16 mouse cellular contexts compared by ENCODE assay signal in the genomic region with DNA sequence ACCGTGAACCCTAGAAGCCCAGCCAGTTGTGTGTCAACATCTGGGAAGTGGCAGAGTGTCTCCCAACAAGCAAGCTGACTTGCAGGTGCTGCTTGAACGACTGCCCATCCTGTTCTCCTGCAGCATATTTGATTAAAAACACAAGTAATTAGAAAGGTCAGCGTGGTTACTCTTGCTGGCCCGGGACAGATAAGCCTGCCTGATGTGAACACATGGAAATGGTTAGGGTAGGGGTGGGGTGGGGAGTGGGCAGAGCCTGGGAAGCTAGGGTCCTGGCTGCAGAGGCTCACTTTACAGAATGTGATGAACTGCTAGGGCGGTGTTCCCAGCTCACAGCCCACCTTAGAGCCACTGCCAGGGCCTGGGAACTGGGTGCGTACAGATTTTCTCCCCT. TPM values are rescaled to one million over a fixed set of nuclear protein-coding genes. Genes with fewer than 3 reads are reported as not detected.
A peak's percentile ranks its signal among the peaks of the same experiment; 100 is the strongest.
DNase-seq lines count a peak whose midpoint lies in the region; ATAC-seq and TF ChIP-seq lines count a peak whose summit lies in the region.
"Had no signal": no experiment of that assay in that cellular context is flagged by ENCODE, and none has a peak within 500 bp of the region (broad histone marks: within the 10 kb centered on the region; RNA-seq: fewer than 3 reads in every experiment).

No protein-coding gene starts in this region.

- WGBS in heart, adult 2 months, result 33% methylated on average over 6 of the region's 6 CpGs
- 44% methylated on average over 6 of the region's 6 CpGs for WGBS in kidney, embryonic 15.5 days
- WGBS in spleen, adult 2 months, result 64% methylated on average over 6 of the region's 6 CpGs

- H3K27ac ChIP-seq in heart, adult 2 months, result peak overlapping the region; percentile 75
- H3K27ac ChIP-seq in kidney, embryonic 15.5 days, result peak overlapping the region; percentile 54
- H3K27ac ChIP-seq in spleen, adult 2 months (ENCODE audit: insufficient read depth, low read length), result peak overlapping the region; percentile 16
- H3K27ac ChIP-seq: intestine, embryonic 15.5 days had no signal

- no peaks in the 10 kb centered on the region for H3K27me3 ChIP-seq in heart, adult 2 months (ENCODE audit: control insufficient read depth, insufficient read depth, low read length)
- no peaks in the 10 kb centered on the region for H3K27me3 ChIP-seq in kidney, embryonic 15.5 days
- H3K27me3 ChIP-seq in spleen, adult 2 months (ENCODE audit: control insufficient read depth, insufficient read depth, low read length), result no peaks in the 10 kb centered on the region
- H3K27me3 ChIP-seq in myocyte (ENCODE audit: control insufficient read depth, insufficient read depth, insufficient read length), result no peaks in the 10 kb centered on the region
- H3K27me3 ChIP-seq: intestine, embryonic 15.5 days had no signal

- H3K9me3 ChIP-seq in kidney, embryonic 15.5 days (replicated peaks), result no peaks in the 10 kb centered on the region
- H3K9me3 ChIP-seq: intestine, embryonic 15.5 days had no signal

- no peak overlapping the region for H3K4me2 ChIP-seq in kidney, embryonic 15.5 days
- H3K4me2 ChIP-seq in myocyte (ENCODE audit: low read depth), result peak overlapping the region; percentile 36
- H3K4me2 ChIP-seq: intestine, embryonic 15.5 days; midbrain, embryonic 11.5 days had no signal

- no peak overlapping the region for H3ac ChIP-seq in myocyte (ENCODE audit: control insufficient read depth, insufficient read length)

- no peak for DNase-seq in heart, adult 2 months
- no peak for DNase-seq in heart, postnatal 10 days
- DNase-seq in kidney, postnatal 14 days, result no peak
- no peak for DNase-seq in spleen, adult 2 months (ENCODE audit: low read depth in 1 of 2, low spot score in 2 of 2)
- no peak for DNase-seq in spleen, adult 18-20 months
- DNase-seq in cerebellum, adult 11-12 months, result no peak
- DNase-seq: cerebellum, adult 8-10 months; forebrain, postnatal 0 days; right cerebral cortex, postnatal 25 days had no signal

- no peaks in the 10 kb centered on the region; the same call in none of the 2 replicates for H3K36me3 ChIP-seq in heart, adult 2 months (ENCODE audit: control insufficient read depth, insufficient read depth, low read length)
- H3K36me3 ChIP-seq in kidney, embryonic 15.5 days, result no peaks in the 10 kb centered on the region
- peaks cover 2% of the 10 kb centered on the region; the same call in 1 of the 2 replicates for H3K36me3 ChIP-seq in spleen, adult 2 months (ENCODE audit: control insufficient read depth, insufficient read depth, low read length)
- H3K36me3 ChIP-seq in myocyte (ENCODE audit: control insufficient read depth, insufficient read depth), result no peaks in the 10 kb centered on the region
- H3K36me3 ChIP-seq: intestine, embryonic 15.5 days had no signal

- H3K4me3 ChIP-seq in heart, adult 2 months, result no peak overlapping the region
- no peak overlapping the region for H3K4me3 ChIP-seq in kidney, embryonic 15.5 days (replicated peaks)
- no peak overlapping the region for H3K4me3 ChIP-seq in spleen, adult 2 months (ENCODE audit: extremely low read depth, insufficient read depth, insufficient read length)
- H3K4me3 ChIP-seq in myocyte, result no peak overlapping the region
- H3K4me3 ChIP-seq: intestine, embryonic 15.5 days; layer of hippocampus, adult 2 months had no signal

- peak; percentile 28; the same call in 1 of the 2 replicates for ATAC-seq in kidney, embryonic 15.5 days (replicated peaks; ENCODE audit: low FRiP score)
- ATAC-seq: forebrain, postnatal 0 days had no signal

- intact Hi-C loops in heart, adult 2 months (cut with DNase I), result loop anchor here (2.0 kb wide), 1 partner anchor 19 kb away; no protein-coding TSS in a partner anchor
- intact Hi-C loops in heart, postnatal 10 days (cut with DNase I), result no loop called here

- no peak overlapping the region for H3K9ac ChIP-seq in heart, adult 2 months (ENCODE audit: low read depth, low read length)
- no peak overlapping the region for H3K9ac ChIP-seq in kidney, embryonic 15.5 days
- H3K9ac ChIP-seq: forebrain, postnatal 0 days; intestine, embryonic 15.5 days had no signal

- no peak for TF ChIP-seq POLR2A in heart, adult 2 months (IDR thresholded peaks at IDR 0.05; ENCODE audit: insufficient read depth, low read depth, low read length)
- no peak for TF ChIP-seq POLR2A in spleen, adult 2 months (IDR thresholded peaks at IDR 0.05; ENCODE audit: low read depth, low read length)
- no peak for TF ChIP-seq POLR2A in myocyte (IDR thresholded peaks at IDR 0.05; ENCODE audit: insufficient read length, low read depth)

- peaks cover 25% of the 10 kb centered on the region for H3K4me1 ChIP-seq in heart, adult 2 months (ENCODE audit: control insufficient read depth, insufficient read depth, low read length)
- H3K4me1 ChIP-seq in kidney, embryonic 15.5 days, result peaks cover 14% of the 10 kb centered on the region
- H3K4me1 ChIP-seq in spleen, adult 2 months (ENCODE audit: control insufficient read depth, insufficient read depth, insufficient read length), result peaks cover 32% of the 10 kb centered on the region; the same call in 1 of the 2 replicates

- H3K79me2 ChIP-seq in heart, adult 2 months (replicated peaks; ENCODE audit: control insufficient read depth, insufficient read depth, low read length), result no peaks in the 10 kb centered on the region
- H3K79me2 ChIP-seq in myocyte (ENCODE audit: control insufficient read depth, insufficient read depth), result no peaks in the 10 kb centered on the region

- TF ChIP-seq CTCF in heart, adult 2 months (IDR thresholded peaks at IDR 0.05), result no peak
- TF ChIP-seq CTCF in spleen, adult 2 months (IDR thresholded peaks at IDR 0.05; ENCODE audit: extremely low read depth, insufficient read depth, insufficient read length, insufficient replicate concordance), result no peak

- 0 out of 2 replicates have a peak, but pooled peaks have one; percentile 16 for TF ChIP-seq EP300 in heart, adult 2 months (IDR thresholded peaks at IDR 0.05; ENCODE audit: insufficient read depth, low read depth, low read length)

TF ChIP-seq in myocyte, 11 proteins besides CTCF, POLR2A, EP300 and RAD21:
- TF ChIP-seq E2F4 (IDR thresholded peaks at IDR 0.05; ENCODE audit: insufficient read depth) (no peak), POLR2AphosphoS2 (IDR thresholded peaks at IDR 0.05; ENCODE audit: insufficient read length, low read depth) (no peak), REST (IDR thresholded peaks at IDR 0.05; ENCODE audit: insufficient read depth, insufficient read length) (no peak), TCF3 (IDR thresholded peaks at IDR 0.05; ENCODE audit: insufficient read length, low read depth) (no peak), SRF (IDR thresholded peaks at IDR 0.05; ENCODE audit: control insufficient read depth, insufficient read length, low read depth) (no peak), MAX (IDR thresholded peaks at IDR 0.05; ENCODE audit: low read depth) (no peak), USF1 (IDR thresholded peaks at IDR 0.05; ENCODE audit: low read depth) (no peak), CEBPB (IDR thresholded peaks at IDR 0.05; ENCODE audit: insufficient read depth, poor library complexity, severe bottlenecking) (no peak), TCF12 (IDR thresholded peaks at IDR 0.05; ENCODE audit: insufficient read depth, poor library complexity, severe bottlenecking) (no peak), MYOG (IDR thresholded peaks at IDR 0.05; ENCODE audit: control insufficient read depth in 1 of 3, insufficient read depth in 1 of 3, insufficient read length in 2 of 3, low read depth in 2 of 3) (no peak)
TF ChIP-seq in myocyte: peak in this region for 0.

RNA-seq across cellular contexts. Expression of gene Gm17455, which starts 26.0 kb away (rescaled TPM):
- not detected for total RNA-seq in heart, adult 2 months (2021)
- 0.56 and 1.9 TPM in 2 replicates for polyA plus RNA-seq in heart, adult 2 months (2012; rRNA removed)
- not detected for total RNA-seq in heart, postnatal 10 days (2021)
- polyA plus RNA-seq in kidney, embryonic 15.5 days (2015; fragmentation: Nextera tagmentation; extraction: Ambion mirVana), result 0.62 and 0.88 TPM in 2 replicates
- 1.3 and 2.3 TPM in 2 replicates for polyA plus RNA-seq in spleen, adult 2 months (2012; rRNA removed)
- 20.5 TPM for polyA plus RNA-seq in myocyte (2012; fragmentation: generic; extraction: Trizol)
- total RNA-seq: layer of hippocampus, adult 2 months; left cerebral cortex, postnatal 36 days had no signal
- polyA plus RNA-seq: stomach, embryonic 16.5 days had no signal

RNA-seq across cellular contexts. Expression of gene Vsir, which starts 26.9 kb away (rescaled TPM):
- total RNA-seq in heart, adult 2 months (2021), result 10 to 100 TPM; 14.9 to 20.9 TPM
- 28.1 and 39.7 TPM in 2 replicates for polyA plus RNA-seq in heart, adult 2 months (2012; rRNA removed)
- total RNA-seq in heart, postnatal 10 days (2021), result 10 to 100 TPM; 20.4 to 27.3 TPM
- polyA plus RNA-seq in kidney, embryonic 15.5 days (2015; fragmentation: Nextera tagmentation; extraction: Ambion mirVana), result 3.9 and 4.2 TPM in 2 replicates
- 155 TPM in 2 replicates for polyA plus RNA-seq in spleen, adult 2 months (2012; rRNA removed)
- 5.3 TPM for polyA plus RNA-seq in myocyte (2012; fragmentation: generic; extraction: Trizol)

Comparison
In these comparisons a context has a peak if more than half of its experiments do, and no peak if none do; other contexts are left out.
1. H3K27ac ChIP-seq: peak in every context shown above with its lines; median percentile 75 in heart, adult 2 months; 54 in kidney, embryonic 15.5 days; 16 in spleen, adult 2 months.